Mouse (Mus musculus) hindbrain, postnatal 0 days (tissue): Measurements from ENCODE around the gene Zfp871. TPM values are rescaled to one million over a fixed set of nuclear protein-coding genes. Genes with fewer than 3 reads are reported as not detected.

ENCODE experiments used
- ATAC-seq: fragments of 200-750 bp; cut with Nextera tagmentation; 2 replicates; pipeline ENCODE4 v1.8.0; 2017; ENCODE audit warnings: mild to moderate bottlenecking, moderate TSS enrichment, moderate library complexity
- DNase-seq: peaks from one replicate; pipeline ENCODE4 v3.0.0-alpha.2; 2015; ENCODE audit warnings: low spot score
- H3K27ac ChIP-seq: fragments of 300-500 bp; sonication (generic); 2 replicates; pipeline ENCODE4 v1.5.1; 2014; ENCODE audit warnings: mild to moderate bottlenecking
- H3K27me3 ChIP-seq: fragments of 300-500 bp; sonication (generic); 2 replicates; pipeline ENCODE4 v1.6.1; 2014; ENCODE audit warnings: low read length, mixed read lengths; ENCODE audit not compliant: insufficient read depth
- H3K36me3 ChIP-seq: fragments of 300-500 bp; sonication (generic); 2 replicates; pipeline ENCODE4 v1.6.1; 2014; ENCODE audit warnings: low read length, mixed read lengths; ENCODE audit not compliant: insufficient read depth
- H3K4me1 ChIP-seq: fragments of 300-500 bp; sonication (generic); 2 replicates; pipeline ENCODE4 v1.6.1; 2014; ENCODE audit warnings: antibody characterized with exemption, low read length, mixed read lengths; ENCODE audit not compliant: insufficient read depth
- H3K4me2 ChIP-seq: fragments of 300-500 bp; sonication (generic); 2 replicates; pipeline ENCODE4 v1.6.1; 2014; ENCODE audit warnings: low read depth, mild to moderate bottlenecking, low read length, moderate library complexity, mixed read lengths
- H3K4me3 ChIP-seq: fragments of 300-500 bp; sonication (generic); 2 replicates; pipeline ENCODE4 v1.5.1; 2014; ENCODE audit warnings: low read length
- H3K9ac ChIP-seq: fragments of 300-500 bp; sonication (generic); replicated peaks from 2 replicates; pipeline ENCODE4 v1.6.1; 2014; ENCODE audit warnings: mild to moderate bottlenecking, low read length, moderate library complexity, mixed read lengths
- H3K9me3 ChIP-seq: fragments of 300-500 bp; sonication (generic); 2 replicates; pipeline ENCODE4 v1.6.1; 2016; ENCODE audit warnings: low read length, mixed read lengths
- CTCF ChIP-seq: IDR thresholded peaks from 2 replicates; pipeline ENCODE4 v1.5.1; 2016; ENCODE audit warnings: antibody characterized with exemption, control low read depth, low read depth
- WGBS: fragments of 180-500 bp; shearing (Covaris S2); extraction: QIAGEN DNeasy Blood & Tissue Kit; methylation state at CpG from one replicate; pipeline ENCODE4 v1.1.7; 2014; 5-methylcytosine and 5-hydroxymethylcytosine counted together
- polyA plus RNA-seq: library from polyadenylated mRNA; unstranded; fragments of >200 nt; fragmentation: Nextera tagmentation; extraction: Ambion mirVana; gene quantifications from 2 replicates; pipeline ENCODE4 v1.2.1, GENCODE M21; 2015
- total RNA-seq: library from RNA; depleted of rRNA; stranded (reverse); fragments of >200 nt; gene quantifications from 2 replicates; pipeline ENCODE4 v1.2.3, GENCODE M21; 2014; rRNA removed

The Zfp871 gene
- total RNA-seq (29.2 and 34.0 TPM in 2 replicates), polyA plus RNA-seq (42.1 and 44.4 TPM in 2 replicates)

GRCm38 (mm10) chr17:32788094-32788559, at the start of gene Zfp871:
Gene Zfp871 (minus strand): TSS chr17:32788287.
- H3K36me3 ChIP-seq: no peaks in the 10 kb centered on the region; the same call in 1 of the 2 replicates
- H3K9me3 ChIP-seq: no peaks in the 10 kb centered on the region
- H3K4me1 ChIP-seq: peaks cover 16% of the 10 kb centered on the region
- H3K27me3 ChIP-seq: no peaks in the 10 kb centered on the region
- DNase-seq: peak; percentile 95
- under 1% methylated on average over 22 of the region's 22 CpGs for WGBS
- H3K27ac ChIP-seq: peak within 1 kb of the TSS; percentile 93
- peak; percentile 99 for ATAC-seq
- peak within 1 kb of the TSS; percentile 71 for H3K4me2 ChIP-seq
- H3K9ac ChIP-seq: peak within 1 kb of the TSS; percentile 89
- peak within 1 kb of the TSS; percentile 73 for H3K4me3 ChIP-seq
- TF ChIP-seq CTCF: no peak

DNA sequence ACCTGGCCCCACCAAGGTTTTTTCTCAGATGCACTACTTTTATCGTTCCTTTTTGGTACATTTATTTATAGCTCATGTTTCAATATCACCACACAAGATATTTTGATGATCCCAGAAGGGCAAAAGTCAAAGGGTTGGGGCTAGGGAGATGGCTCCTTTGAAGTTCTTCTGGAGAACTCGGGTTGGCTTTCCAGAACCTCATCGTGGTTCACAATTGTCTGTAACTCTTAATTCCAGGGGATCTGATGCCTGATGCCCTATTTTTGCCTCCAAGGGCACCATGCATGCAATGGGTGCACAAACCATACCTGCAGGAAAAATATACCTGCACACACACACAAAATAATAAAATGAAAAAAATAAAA, 42.3 kb upstream of the Zfp871 start:
- TF ChIP-seq CTCF: no peak
- no peak overlapping the region; the same call in 1 of the 2 replicates for H3K9ac ChIP-seq
- H3K9me3 ChIP-seq: no peaks in the 10 kb centered on the region
- ATAC-seq (no peak), DNase-seq (no peak)
- peak overlapping the region; percentile 87 for H3K4me3 ChIP-seq
- peaks cover 12% of the 10 kb centered on the region for H3K4me1 ChIP-seq
- no peak overlapping the region for H3K27ac ChIP-seq
- 32% methylated on average over 3 of the region's 3 CpGs for WGBS
- H3K4me2 ChIP-seq: peak overlapping the region; percentile 83
- no peaks in the 10 kb centered on the region for H3K27me3 ChIP-seq
- H3K36me3 ChIP-seq: no peaks in the 10 kb centered on the region

GRCm38 (mm10) chr17:32829540-32830417, 41.7 kb upstream of the Zfp871 start, which contains the start of gene Zfp799:
Gene Zfp799 (minus strand): TSS chr17:32830261.
- WGBS: 1% methylated on average over 35 of the region's 35 CpGs
- Histone ChIP-seq H3K27ac (peak within 1 kb of the TSS; percentile 89), H3K36me3 (no peaks in the 10 kb centered on the region), H3K9me3 (no peaks in the 10 kb centered on the region), H3K27me3 (no peaks in the 10 kb centered on the region), H3K4me1 (peaks cover 12% of the 10 kb centered on the region), H3K4me2 (peak within 1 kb of the TSS; percentile 83), H3K9ac (peak within 1 kb of the TSS; percentile 96), H3K4me3 (peak within 1 kb of the TSS; percentile 87)
- TF ChIP-seq CTCF: no peak
- peak; percentile 96 for DNase-seq
- ATAC-seq: peak; percentile 100

DNA sequence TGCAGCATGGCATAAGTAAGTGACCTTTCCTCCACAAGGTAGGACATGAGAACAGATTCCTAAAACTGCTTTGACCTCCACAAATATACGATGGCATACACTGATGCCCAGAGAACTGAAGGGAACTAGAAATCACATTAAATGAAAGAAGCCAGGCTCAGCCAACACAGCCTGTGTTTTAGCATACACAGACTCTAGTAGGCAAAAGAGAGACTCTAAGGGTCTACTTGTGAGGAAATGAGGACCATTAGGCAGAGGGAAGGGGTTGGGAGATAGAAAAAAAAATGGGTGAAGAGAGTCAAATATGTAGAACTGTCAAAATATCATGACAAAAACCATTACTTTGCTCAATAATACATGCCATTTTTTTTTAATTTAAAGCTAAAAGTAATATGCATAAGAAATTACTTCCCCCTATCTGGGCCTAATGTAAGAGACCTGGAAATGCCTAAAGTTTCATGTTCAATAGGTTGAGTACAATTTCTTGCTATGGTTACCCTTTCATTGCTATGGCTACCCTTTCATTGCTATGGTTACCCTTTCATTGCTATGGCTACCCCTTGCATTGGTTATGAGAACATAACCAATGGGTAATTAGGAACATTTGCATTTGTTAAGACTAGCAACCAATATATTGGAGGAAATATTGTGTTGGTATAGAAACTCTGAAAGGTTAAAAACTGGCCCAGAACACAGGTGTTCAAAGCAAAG, 28.1 kb upstream of the Zfp871 start:
- ATAC-seq: no peak
- WGBS: 45% methylated on average over 1 of the region's 1 CpGs
- no peaks in the 10 kb centered on the region for H3K4me1 ChIP-seq
- no peak overlapping the region for H3K9ac ChIP-seq
- peaks cover 24% of the 10 kb centered on the region for H3K36me3 ChIP-seq
- TF ChIP-seq CTCF: no peak
- H3K9me3 ChIP-seq: no peaks in the 10 kb centered on the region
- no peak overlapping the region for H3K27ac ChIP-seq
- H3K27me3 ChIP-seq: no peaks in the 10 kb centered on the region
- H3K4me3 ChIP-seq: no peak overlapping the region
- DNase-seq: no peak
- no peak overlapping the region for H3K4me2 ChIP-seq

GRCm38 (mm10) chr17:32814136-32814535, 26.0 kb upstream of the Zfp871 start:
- H3K4me3 ChIP-seq: no peak overlapping the region
- H3K36me3 ChIP-seq: peaks cover 5% of the 10 kb centered on the region; the same call in 1 of the 2 replicates
- no peaks in the 10 kb centered on the region for H3K4me1 ChIP-seq
- H3K9ac ChIP-seq: no peak overlapping the region
- no peak overlapping the region for H3K27ac ChIP-seq
- no peak for DNase-seq
- ATAC-seq: no peak
- no peak for TF ChIP-seq CTCF
- no peak overlapping the region for H3K4me2 ChIP-seq
- WGBS: 80% methylated on average over 7 of the region's 7 CpGs
- no peaks in the 10 kb centered on the region for H3K27me3 ChIP-seq
- no peaks in the 10 kb centered on the region for H3K9me3 ChIP-seq

GRCm38 (mm10) chr17:32810648-32811047, 22.6 kb upstream of the Zfp871 start:
- Histone ChIP-seq H3K27me3 (no peaks in the 10 kb centered on the region), H3K9ac (no peak overlapping the region), H3K9me3 (no peaks in the 10 kb centered on the region), H3K4me1 (peaks cover 5% of the 10 kb centered on the region), H3K4me3 (no peak overlapping the region), H3K36me3 (no peaks in the 10 kb centered on the region), H3K4me2 (0 out of 2 replicates have a peak overlapping the region, but pooled peaks have one; percentile 79), H3K27ac (no peak overlapping the region)
- no peak for ATAC-seq
- 15% methylated on average over 1 of the region's 1 CpGs for WGBS
- no peak for DNase-seq
- no peak for TF ChIP-seq CTCF
